Mouse (Mus musculus): Measurements from ENCODE around the gene Inhbc. TPM values are rescaled to one million over a fixed set of nuclear protein-coding genes. Genes with fewer than 3 reads are reported as not detected.
A peak's percentile ranks its signal among the peaks of the same experiment; 100 is the strongest.
"Not testable (repeated sequence)": the region's sequence is repeated elsewhere in the genome, so short reads cannot be mapped to it uniquely, and the experiment has no call there.

Gene Inhbc
- polyA plus RNA-seq, 1 experiment from 2014 or later, result not detected

DNA sequence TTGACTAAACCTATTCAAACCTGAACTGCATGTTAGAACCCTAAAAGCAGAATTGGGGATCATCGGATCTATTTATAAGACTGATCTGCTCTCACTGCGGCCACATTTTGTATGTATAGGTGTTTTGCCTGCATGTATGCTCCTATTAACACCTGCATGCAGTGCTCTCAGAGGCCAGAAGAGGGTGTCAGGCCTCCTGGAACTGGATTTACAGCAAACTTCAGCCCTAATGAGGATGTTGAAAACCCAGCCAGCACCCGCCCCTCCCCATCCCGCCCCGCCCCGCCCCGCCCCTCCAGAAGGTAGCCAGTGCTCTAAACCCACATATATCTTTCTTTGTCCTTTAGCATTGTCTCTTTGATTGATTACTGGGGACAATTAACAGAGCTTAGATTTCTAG is 45.7 kb downstream of the Inhbc start:
- peaks cover 15% of the 10 kb centered on the region for H3K4me1 ChIP-seq
- H3K9me3 ChIP-seq (replicated peaks), result no peaks in the 10 kb centered on the region
- no peaks in the 10 kb centered on the region for H3K36me3 ChIP-seq
- H3K4me2 ChIP-seq (replicated peaks), result no peak overlapping the region
- H3K9ac ChIP-seq, result no peak overlapping the region
- H3K27ac ChIP-seq (replicated peaks), result no peak overlapping the region
- H3K4me3 ChIP-seq (replicated peaks), result no peak overlapping the region
- peaks cover 47% of the 10 kb centered on the region for H3K27me3 ChIP-seq
- no peak for ATAC-seq (ENCODE audit: insufficient number of reproducible peaks, low FRiP score, low TSS enrichment, low read depth)
- 13% methylated on average over 7 of the region's 7 CpGs for WGBS

DNA sequence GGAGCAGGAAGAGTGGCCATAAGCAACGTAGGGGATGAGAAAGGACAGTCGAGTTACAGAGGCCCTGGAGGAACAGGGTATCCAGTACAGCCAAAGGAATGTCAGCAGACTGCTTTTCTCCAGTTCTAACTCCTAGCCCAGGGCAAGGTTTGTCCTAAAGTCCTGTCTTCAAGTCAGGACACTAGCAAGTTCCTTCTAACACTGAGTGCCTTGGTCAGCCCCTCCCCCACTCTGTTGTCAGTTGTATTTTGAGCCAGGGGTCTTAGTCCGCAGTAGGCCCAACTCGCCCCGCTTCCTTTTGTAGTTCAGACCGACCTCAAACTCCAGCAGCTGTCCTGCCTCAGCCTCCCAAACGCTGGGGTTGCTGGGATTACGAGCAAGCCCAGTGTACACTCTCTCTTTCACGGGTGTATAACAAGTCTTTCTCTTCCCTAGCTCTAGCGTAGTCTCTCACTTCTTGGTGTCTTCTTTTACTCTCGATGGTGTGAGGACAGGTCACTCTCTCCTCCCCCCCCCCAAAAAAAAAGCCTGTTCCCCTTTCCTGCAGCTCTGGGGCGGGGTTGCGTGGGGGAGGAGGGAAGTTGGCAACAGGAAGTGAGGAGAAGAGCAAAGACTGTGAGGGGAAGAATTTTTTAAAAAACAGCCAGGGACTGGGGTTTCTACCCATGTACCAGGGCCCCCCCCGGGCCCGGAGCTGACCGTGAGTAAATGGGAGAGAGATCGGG is 46.9 kb downstream of the Inhbc start:
- Histone ChIP-seq H3K27ac (replicated peaks) (no peak overlapping the region), H3K4me1 (peaks cover 15% of the 10 kb centered on the region), H3K9ac (no peak overlapping the region), H3K9me3 (replicated peaks) (no peaks in the 10 kb centered on the region), H3K36me3 (no peaks in the 10 kb centered on the region), H3K4me2 (replicated peaks) (no peak overlapping the region), H3K4me3 (replicated peaks) (no peak overlapping the region), H3K27me3 (peaks cover 37% of the 10 kb centered on the region)
- ATAC-seq (ENCODE audit: insufficient number of reproducible peaks, low FRiP score, low TSS enrichment, low read depth), result no peak
- whole genome bisulfite sequencing, result 69% methylated on average over 17 of the region's 17 CpGs

DNA sequence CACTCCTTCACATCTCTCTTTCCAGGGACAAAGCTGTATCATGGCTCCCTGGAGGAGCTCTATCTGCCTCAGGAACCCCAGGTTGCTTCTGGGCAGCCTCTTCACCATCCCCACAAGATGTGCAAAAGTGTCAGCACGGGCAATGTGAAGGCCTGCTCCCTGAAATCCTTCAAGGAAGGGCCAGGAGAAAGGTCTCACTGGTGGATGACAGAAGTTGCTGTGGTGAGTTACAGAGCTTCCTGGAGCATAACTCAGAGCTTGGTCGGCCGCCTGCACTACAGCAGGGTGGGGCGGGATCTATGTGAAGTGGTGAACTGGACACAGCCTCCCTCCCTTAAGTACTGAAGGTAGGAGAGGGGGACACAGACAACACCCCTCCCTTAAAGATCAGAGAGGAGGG is 47.6 kb downstream of the Inhbc start:
- Histone ChIP-seq H3K9ac (no peak overlapping the region), H3K9me3 (replicated peaks) (no peaks in the 10 kb centered on the region), H3K4me1 (peaks cover 15% of the 10 kb centered on the region), H3K4me2 (replicated peaks) (no peak overlapping the region), H3K27me3 (peaks cover 33% of the 10 kb centered on the region), H3K27ac (replicated peaks) (no peak overlapping the region), H3K4me3 (replicated peaks) (no peak overlapping the region), H3K36me3 (no peaks in the 10 kb centered on the region)
- WGBS, result 69% methylated on average over 4 of the region's 4 CpGs
- no peak for ATAC-seq (ENCODE audit: insufficient number of reproducible peaks, low FRiP score, low TSS enrichment, low read depth)

DNA sequence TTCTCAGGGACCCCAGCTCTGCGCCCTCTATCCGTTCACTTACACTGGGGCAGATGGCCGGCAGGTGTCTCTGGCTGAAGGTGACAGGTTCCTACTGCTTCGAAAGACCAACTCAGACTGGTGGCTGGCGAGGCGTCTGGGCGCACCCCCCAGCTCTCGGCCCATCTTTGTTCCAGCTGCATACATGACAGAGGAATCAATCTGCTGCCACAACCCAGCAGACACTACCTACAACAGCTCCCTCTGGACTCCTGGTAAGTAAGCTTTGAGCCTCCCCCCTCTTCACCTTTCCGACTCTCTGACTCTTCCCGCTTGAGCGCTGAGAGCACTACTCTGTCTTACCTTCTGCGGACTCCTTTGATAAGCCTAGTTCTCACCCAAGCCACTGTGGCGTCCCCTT is 48.1 kb downstream of the Inhbc start:
- Histone ChIP-seq H3K9me3 (replicated peaks) (no peaks in the 10 kb centered on the region), H3K4me2 (replicated peaks) (no peak overlapping the region), H3K36me3 (no peaks in the 10 kb centered on the region), H3K27me3 (peaks cover 28% of the 10 kb centered on the region), H3K4me3 (replicated peaks) (no peak overlapping the region), H3K9ac (no peak overlapping the region), H3K4me1 (peaks cover 15% of the 10 kb centered on the region), H3K27ac (replicated peaks) (no peak overlapping the region)
- ATAC-seq (ENCODE audit: insufficient number of reproducible peaks, low FRiP score, low TSS enrichment, low read depth), result no peak
- 70% methylated on average over 13 of the region's 13 CpGs for WGBS

DNA sequence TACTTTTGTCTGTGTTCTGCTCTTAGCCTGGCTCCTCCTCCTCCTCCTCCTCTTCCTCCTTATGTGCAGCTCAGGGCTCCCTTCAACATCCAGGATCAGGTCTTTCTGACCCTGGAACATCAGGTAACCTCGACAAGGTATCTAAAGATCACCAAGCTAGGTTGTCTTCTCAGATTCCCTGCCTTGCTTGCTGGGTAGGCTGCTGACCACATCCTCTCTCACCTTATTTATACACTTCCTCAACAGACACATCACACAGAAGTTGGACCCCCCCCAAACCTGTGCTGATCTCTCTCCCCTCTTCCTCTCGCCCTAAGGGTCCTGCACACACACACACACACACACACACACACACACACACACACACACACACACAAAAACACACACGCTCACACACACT is 48.6 kb downstream of the Inhbc start, which contains the start of gene Arhgap9:
TSS of gene Arhgap9 (plus strand) at position 344 of the 400 bp plus-strand sequence.
- H3K27ac ChIP-seq (replicated peaks), result no peak within 1 kb of the TSS
- peaks cover 22% of the 10 kb centered on the region for H3K27me3 ChIP-seq
- H3K36me3 ChIP-seq, result no peaks in the 10 kb centered on the region
- H3K4me3 ChIP-seq (replicated peaks), result no peak within 1 kb of the TSS
- no peak within 1 kb of the TSS for H3K9ac ChIP-seq
- 62% methylated on average over 3 of the region's 3 CpGs for WGBS
- H3K9me3 ChIP-seq (replicated peaks), result no peaks in the 10 kb centered on the region
- no peak within 1 kb of the TSS for H3K4me2 ChIP-seq (replicated peaks)
- peaks cover 10% of the 10 kb centered on the region for H3K4me1 ChIP-seq
- ATAC-seq (ENCODE audit: insufficient number of reproducible peaks, low FRiP score, low TSS enrichment, low read depth), result no peak

DNA sequence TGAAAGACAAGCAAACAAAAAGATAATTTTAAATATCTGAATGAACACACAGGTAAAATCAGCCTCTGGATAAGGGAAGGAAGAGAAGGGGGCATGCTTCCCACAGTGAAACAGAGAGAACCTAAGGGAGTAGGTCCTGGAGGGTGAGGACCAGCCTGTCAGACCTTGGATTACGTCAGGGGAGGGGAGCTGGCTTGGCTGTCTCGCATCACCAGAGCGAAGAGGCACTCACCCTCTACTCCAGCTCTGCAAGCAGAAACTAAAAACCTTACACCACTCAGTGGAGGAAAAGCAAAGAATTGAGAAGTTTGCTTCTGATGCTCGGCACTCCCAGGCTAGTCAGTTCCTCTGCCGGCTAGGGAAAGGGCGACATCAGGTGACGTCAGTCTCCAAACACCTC is 50.3 kb downstream of the Inhbc start:
- Histone ChIP-seq H3K4me3 (replicated peaks) (no peak overlapping the region), H3K36me3 (no peaks in the 10 kb centered on the region), H3K4me2 (replicated peaks) (no peak overlapping the region), H3K9me3 (replicated peaks) (no peaks in the 10 kb centered on the region), H3K27ac (replicated peaks) (no peak overlapping the region), H3K27me3 (peaks cover 9% of the 10 kb centered on the region), H3K9ac (no peak overlapping the region), H3K4me1 (no peaks in the 10 kb centered on the region)
- WGBS, result 73% methylated on average over 7 of the region's 7 CpGs
- ATAC-seq (ENCODE audit: insufficient number of reproducible peaks, low FRiP score, low TSS enrichment, low read depth), result no peak

DNA sequence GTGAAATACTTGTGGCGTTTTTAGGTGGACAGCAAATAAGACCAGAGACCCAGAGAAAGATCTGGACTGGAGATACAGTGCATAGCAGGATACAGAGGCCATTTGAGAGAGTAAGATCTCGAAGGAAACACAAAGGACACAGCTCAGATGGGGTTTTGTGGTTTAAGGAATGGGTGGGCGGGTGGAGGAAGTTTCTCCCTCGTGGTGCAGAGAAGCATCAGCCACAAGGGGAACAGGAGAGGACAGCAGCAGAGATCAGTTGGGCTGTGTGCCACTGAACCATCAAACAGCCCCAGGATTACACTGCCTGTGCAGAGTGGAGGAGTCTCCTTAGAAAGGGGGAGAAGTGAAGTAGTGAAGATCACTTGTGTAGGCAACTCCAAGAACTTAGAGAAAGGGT is 52.2 kb downstream of the Inhbc start:
- 36% methylated on average over 4 of the region's 4 CpGs for WGBS
- Histone ChIP-seq H3K4me2 (replicated peaks) (no peak overlapping the region), H3K4me1 (no peaks in the 10 kb centered on the region), H3K4me3 (replicated peaks) (no peak overlapping the region), H3K9me3 (replicated peaks) (no peaks in the 10 kb centered on the region), H3K27ac (replicated peaks) (no peak overlapping the region), H3K27me3 (0 out of 2 replicates have a peak, but pooled peaks cover 5% of the 10 kb centered on the region), H3K9ac (no peak overlapping the region), H3K36me3 (no peaks in the 10 kb centered on the region)
- ATAC-seq (ENCODE audit: insufficient number of reproducible peaks, low FRiP score, low TSS enrichment, low read depth), result no peak

DNA sequence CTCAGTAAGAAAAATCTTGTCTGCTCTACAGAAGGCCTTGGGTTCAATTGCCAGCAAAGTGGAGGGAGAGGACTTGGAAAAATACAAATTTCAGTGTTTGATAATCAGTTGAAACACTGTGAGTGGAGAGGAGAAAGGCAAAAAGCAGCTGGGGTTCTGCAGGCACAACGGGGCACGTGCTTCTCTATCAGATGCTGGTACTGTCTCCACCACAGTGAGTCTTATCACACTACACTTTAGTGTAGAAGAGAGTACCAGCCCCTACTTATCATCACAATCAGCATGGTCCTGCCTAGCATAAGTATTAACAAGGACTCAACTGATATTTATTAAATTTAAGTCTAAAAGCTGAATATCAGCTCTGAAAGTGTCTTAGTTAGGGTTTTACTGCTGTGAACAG is 53.0 kb downstream of the Inhbc start:
- Histone ChIP-seq H3K4me2 (replicated peaks) (no peak overlapping the region), H3K4me3 (replicated peaks) (no peak overlapping the region), H3K9ac (no peak overlapping the region), H3K27ac (replicated peaks) (no peak overlapping the region), H3K4me1 (no peaks in the 10 kb centered on the region), H3K27me3 (0 out of 2 replicates have a peak, but pooled peaks cover 5% of the 10 kb centered on the region), H3K36me3 (no peaks in the 10 kb centered on the region), H3K9me3 (replicated peaks) (no peaks in the 10 kb centered on the region)
- 75% methylated on average over 2 of the region's 2 CpGs for WGBS
- no peak for ATAC-seq (ENCODE audit: insufficient number of reproducible peaks, low FRiP score, low TSS enrichment, low read depth)

DNA sequence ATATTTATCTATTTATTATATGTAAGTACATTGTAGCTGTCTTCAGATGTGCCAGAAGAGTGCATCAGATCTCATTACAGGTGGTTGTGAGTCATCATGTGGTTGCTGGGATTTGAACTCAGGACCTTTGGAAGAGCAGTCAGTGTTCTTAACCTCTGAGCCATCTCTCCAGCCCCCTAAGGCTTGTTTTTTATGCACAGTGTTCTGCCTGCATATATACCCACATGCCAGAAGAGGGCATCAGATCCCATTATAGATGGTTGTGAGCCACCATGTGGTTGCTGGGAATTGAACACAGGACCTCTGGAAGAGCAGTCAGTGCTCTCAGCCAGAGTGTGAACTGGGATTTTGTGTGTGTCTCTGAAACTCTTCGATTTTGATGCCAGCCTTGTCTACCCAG is 55.3 kb downstream of the Inhbc start:
- H3K27me3 ChIP-seq; H3K27ac ChIP-seq (replicated peaks); H3K9ac ChIP-seq; H3K36me3 ChIP-seq; H3K4me3 ChIP-seq (replicated peaks); H3K9me3 ChIP-seq (replicated peaks); ATAC-seq (ENCODE audit: insufficient number of reproducible peaks, low FRiP score, low TSS enrichment, low read depth); H3K4me2 ChIP-seq (replicated peaks): not testable (repeated sequence)
- H3K4me1 ChIP-seq, result peaks cover 11% of the 10 kb centered on the region
- 73% methylated on average over 1 of the region's 1 CpGs for WGBS

DNA sequence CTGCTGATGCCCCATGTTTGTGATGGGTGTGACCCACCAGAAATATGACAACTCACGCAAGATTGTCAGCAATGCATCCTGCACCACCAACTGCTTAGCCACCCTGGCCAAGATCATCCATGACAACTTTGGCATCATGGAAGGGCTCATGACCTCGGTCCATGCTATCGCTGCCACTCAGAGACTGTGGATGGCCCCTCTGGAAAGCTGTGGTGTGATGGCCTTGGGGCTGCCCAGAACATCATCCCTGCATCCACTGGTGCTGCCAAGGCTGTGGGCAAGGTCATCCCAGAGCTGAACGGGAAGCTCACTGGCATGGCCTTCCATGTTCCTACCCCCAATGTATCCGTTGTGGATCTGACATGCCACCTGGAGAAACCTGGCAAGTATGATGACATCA is 56.7 kb downstream of the Inhbc start:
- ATAC-seq (ENCODE audit: insufficient number of reproducible peaks, low FRiP score, low TSS enrichment, low read depth); H3K27ac ChIP-seq (replicated peaks): not testable (repeated sequence)
- 94% methylated on average over 5 of the region's 5 CpGs for WGBS

DNA sequence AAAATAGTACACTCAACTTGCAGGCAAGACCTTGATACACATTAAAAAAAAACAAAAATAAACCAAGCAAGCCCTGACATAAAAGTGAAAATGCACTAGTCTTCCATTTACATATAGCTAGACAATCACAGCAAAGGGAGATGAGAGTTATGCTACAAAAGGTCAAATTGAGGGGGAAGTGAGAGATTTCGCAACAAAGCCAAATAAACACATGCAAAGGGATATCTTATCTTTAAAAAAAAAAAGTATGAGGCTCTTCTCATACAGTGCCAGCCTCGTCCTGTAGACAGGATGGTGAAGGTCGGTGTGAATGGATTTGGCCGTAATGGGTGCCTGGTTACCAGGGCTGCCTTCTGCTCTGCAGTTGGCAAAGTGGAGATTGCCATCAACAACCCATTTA is 57.4 kb downstream of the Inhbc start:
- 69% methylated on average over 4 of the region's 4 CpGs for WGBS
- peaks cover 12% of the 10 kb centered on the region for H3K4me1 ChIP-seq
- no peak overlapping the region for H3K27ac ChIP-seq (replicated peaks)
- H3K27me3 ChIP-seq, result no peaks in the 10 kb centered on the region
- ATAC-seq (ENCODE audit: insufficient number of reproducible peaks, low FRiP score, low TSS enrichment, low read depth), result no peak
- peaks cover 18% of the 10 kb centered on the region for H3K36me3 ChIP-seq
- no peak overlapping the region for H3K4me3 ChIP-seq (replicated peaks)
- no peak overlapping the region for H3K4me2 ChIP-seq (replicated peaks)
- H3K9me3 ChIP-seq (replicated peaks), result no peaks in the 10 kb centered on the region
- no peak overlapping the region for H3K9ac ChIP-seq

More for the DNA sequence above, 56.7 kb downstream of the Inhbc start:
- H3K9me3 ChIP-seq (replicated peaks); H3K27me3 ChIP-seq; H3K4me2 ChIP-seq (replicated peaks); H3K4me3 ChIP-seq (replicated peaks); H3K9ac ChIP-seq: not testable (repeated sequence)
- Histone ChIP-seq H3K4me1 (peaks cover 12% of the 10 kb centered on the region), H3K36me3 (peaks cover 12% of the 10 kb centered on the region)

DNA sequence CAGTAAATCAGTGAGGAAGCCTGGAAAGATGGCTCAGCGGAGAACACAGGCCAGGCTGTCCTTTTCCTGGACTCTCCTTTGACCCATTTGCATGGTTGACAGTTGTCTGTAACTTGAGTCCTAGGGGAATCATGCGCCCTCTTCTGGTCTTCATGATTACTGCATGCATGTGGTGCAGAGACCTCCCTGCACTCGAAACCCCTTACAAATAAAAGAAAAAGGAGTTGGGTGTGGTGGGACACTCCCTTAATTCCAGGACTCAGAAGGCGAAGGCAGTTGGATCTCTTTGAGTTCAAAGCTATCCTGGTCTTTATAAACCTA is 57.9 kb downstream of the Inhbc start:
- ATAC-seq (ENCODE audit: insufficient number of reproducible peaks, low FRiP score, low TSS enrichment, low read depth), result 0 out of 2 replicates have a peak, but pooled peaks have one; percentile 41
- peak overlapping the region; percentile 49 for H3K9ac ChIP-seq
- 1% methylated on average over 4 of the region's 4 CpGs for WGBS

More for the DNA sequence above, 57.9 kb downstream of the Inhbc start:
- peak overlapping the region; percentile 91 for H3K27ac ChIP-seq (replicated peaks)
- H3K4me2 ChIP-seq (replicated peaks), result peak overlapping the region; percentile 65
- H3K27me3 ChIP-seq, result no peaks in the 10 kb centered on the region
- peak overlapping the region; percentile 70 for H3K4me3 ChIP-seq (replicated peaks)
- H3K9me3 ChIP-seq (replicated peaks), result no peaks in the 10 kb centered on the region
- H3K36me3 ChIP-seq, result peaks cover 24% of the 10 kb centered on the region
- H3K4me1 ChIP-seq, result peaks cover 12% of the 10 kb centered on the region
